Mouse (Mus musculus): ENCODE results near the gene Pafah1b3.

Pafah1b3 gene

DNA sequence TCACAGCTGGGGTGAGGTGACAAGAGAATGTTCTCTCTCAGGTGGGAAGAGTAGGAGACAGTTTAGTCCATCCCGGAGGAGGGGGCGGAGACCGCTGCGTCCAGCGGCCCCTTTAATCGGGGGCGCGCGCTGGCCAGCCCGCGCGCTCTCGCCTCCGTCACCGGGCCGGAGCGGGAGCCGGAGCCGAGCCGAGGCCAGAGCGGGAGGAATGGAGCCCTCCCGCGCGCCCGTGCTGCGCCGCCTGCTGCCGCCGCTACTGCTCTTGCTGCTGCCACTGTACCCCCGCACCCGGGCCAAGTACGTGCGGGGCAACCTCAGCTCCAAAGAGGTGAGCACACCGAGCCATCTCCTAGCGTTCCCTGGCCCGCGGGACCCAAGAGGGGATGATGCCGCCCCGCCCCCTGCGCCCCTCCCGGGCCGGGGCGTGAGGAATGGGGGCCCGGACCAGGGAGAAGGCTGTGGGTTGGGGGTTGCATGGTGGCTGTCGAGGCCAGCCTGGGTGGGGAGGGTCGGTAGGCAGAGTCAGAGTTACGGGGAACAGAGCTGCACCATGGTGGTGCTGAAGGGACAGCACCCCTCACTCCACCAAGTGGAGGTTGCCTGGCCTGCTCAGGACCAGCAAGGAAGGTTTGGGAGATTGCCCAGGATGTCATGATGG, 8.3 kb upstream of the Pafah1b3 start, which contains the start of gene Tmem145:
Gene Tmem145 (plus strand): TSS at position 151 of the 658 bp plus-strand sequence.
- peak; percentile 92 for DNase-seq (ENCODE audit: low spot score)

DNA sequence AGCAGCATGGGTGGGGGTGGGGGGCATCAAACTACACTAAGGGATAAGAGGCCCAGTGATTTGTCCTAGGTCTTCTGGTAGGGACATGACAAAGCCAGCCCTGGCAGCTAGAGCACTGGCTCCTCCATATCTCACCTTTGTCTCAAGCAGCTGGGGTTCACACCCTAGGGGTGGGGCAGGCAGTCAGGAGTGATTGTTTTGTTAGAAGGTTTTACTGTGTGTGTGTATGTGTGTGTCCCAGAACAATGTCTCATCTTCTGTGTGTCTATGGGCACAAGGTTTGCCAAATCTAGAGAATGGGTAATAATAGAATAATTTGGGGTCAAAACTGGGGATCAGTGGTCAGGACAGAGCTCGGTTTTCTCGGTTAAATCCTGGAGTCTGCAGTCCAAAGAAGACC, 7.7 kb upstream of the Pafah1b3 start:
- DNase-seq (ENCODE audit: low spot score) = no peak

DNA sequence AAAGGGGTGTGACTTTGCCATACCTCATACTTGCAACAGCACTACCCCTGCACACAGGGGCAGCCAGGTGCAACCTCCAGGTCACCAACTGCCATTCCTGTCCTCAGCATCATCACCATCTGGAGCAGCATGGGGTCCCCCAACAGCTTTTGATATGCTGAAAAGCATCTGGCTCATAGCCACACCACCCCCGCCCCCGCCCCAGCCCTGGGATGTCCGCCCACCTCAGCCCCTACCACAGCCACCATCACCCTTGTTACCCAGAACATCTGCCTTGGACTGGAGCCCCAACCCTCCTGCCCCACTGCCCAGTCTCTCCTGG, 5.9 kb upstream of the Pafah1b3 start:
- DNase-seq (ENCODE audit: low spot score) = no peak

DNA sequence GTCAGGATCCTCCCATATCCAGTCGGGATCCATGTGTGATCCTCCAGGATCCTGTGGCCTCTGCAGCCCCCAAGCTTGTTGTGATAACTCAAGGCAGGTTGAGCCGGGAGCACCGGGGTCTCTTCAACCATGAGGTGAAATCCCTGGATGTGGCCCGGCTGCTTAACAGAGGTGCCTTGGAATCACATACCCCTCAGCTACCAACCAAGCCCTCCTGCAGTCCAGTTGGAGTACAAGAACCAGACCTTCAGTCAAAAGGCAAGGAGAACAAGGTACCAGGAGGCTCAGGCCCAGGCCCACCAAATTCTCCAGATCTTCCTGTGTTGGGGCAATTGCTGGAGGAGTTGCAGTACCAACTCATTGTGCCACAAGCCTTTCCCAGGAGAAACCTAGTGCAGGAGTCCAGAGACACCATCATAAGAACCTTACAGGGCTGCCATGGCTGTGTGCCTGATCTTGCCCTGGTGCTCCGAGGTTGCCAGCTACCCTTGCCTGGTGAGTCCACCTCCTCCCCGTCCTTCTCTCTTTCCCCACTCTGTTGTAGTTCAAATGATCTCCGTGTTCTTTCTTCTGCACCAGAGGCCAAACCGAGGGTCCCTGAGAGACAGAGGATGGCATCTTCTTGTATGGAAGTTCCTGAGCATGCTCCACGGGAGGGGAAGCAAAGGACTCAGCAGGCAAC, 5.4 kb upstream of the Pafah1b3 start:
- DNase-seq (ENCODE audit: low spot score) = no peak

DNA sequence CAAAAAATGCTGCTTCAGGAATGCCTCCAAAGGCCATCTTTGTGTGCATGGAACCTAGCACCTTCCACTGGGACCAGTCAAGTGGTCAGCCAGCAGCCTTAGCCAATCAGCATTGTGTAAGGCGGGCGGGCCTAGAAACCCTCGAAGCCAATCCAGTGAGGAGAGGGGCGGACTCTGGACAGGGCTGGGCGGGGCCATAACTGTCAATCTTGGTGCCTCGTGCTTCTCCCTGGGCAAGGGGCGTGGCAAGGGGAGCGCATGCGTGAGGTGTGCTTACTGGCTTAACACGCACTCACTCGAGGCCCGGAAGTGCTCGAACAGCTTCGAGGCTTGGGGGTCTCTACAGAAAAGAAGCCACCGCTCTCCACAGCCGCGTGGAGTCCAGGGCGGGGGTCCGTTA, 3.3 kb upstream of the Pafah1b3 start, which contains the start of gene Prr19:
Gene Prr19 (plus strand): TSS at position 349 of the 400 bp plus-strand sequence.
- DNase-seq (ENCODE audit: low spot score) = peak; percentile 88

DNA sequence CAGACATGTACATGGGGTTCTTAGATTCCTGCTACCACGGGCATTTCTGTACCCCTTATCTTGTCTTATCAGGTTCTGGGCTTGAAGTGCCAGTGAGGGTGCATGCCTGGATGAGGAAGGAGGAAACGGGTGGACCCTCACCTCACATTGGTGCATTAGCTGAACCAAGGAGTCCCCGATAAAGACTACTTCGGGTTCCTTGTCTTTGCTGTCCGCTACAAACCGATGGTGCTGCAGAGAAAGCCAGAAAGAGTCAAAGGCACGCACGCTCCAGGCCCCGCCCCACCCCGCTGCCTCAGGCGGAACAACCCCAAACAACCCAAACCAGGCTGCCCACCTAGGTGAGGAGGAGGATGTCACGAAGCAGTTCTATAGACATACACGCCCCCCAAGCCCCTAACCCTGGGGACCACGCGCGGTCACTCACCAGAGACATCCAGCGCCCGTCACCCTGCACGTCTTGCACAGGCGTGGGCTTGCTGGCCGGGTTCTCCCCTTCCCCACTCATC, 787 bp downstream of the Pafah1b3 start:
- peak; percentile 58 for DNase-seq (ENCODE audit: low spot score)

DNA sequence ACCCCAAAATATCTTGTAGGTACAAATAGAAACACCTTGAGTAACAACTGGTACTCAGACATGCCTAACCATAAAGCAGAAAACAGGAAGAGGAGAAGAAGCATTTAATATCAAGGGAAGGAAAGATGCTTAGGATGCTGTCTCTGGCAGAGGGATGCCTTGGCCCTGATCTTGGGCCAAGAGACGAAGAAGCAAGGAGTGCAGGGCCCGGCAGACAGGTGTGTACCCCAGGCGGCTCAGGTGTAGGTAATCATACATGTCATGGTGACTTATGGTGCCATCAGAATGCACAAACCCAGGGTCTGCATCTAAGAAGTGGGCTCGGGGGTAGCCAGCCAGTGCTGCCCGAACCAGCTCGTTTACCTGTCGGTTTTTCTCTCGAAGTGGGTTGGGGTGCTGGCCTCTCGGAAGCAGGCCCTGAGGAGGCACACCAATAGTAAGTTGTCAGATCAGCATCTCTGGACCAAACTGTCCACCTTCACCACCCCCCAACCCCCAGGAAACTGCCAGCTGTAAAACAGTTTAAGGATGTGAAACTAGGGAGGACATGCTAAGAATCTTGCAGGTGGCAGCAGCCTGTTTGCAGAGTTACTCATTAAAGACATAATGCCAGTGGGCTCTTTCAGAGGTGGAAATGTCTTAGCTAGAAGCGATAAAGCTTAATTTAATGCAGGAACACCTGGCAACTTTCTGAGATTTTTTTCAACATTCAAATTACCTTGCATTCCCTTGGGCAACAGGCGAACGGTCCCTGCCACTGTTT, 2.6 kb downstream of the Pafah1b3 start:
- no peak for DNase-seq (ENCODE audit: low spot score)

DNA sequence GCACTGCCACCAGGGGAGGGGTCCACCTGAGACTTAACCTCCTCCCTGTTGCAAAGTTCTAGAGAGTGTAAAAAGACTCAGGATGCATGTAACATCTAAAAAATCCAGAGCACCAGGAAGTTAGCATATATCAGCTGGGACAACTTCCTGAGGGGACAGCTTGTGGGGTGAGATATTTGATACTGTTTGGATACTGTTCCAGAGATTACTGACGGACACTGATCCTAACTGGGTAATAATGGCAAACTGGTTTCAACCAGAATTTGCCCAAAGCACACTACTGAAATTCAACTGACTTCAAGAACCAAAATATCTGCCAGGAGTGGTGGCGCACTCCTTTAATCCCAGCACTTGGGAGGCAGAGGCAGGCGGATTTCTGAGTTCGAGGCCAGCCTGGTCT, 3.3 kb downstream of the Pafah1b3 start:
- no peak for DNase-seq (ENCODE audit: low spot score)

DNA sequence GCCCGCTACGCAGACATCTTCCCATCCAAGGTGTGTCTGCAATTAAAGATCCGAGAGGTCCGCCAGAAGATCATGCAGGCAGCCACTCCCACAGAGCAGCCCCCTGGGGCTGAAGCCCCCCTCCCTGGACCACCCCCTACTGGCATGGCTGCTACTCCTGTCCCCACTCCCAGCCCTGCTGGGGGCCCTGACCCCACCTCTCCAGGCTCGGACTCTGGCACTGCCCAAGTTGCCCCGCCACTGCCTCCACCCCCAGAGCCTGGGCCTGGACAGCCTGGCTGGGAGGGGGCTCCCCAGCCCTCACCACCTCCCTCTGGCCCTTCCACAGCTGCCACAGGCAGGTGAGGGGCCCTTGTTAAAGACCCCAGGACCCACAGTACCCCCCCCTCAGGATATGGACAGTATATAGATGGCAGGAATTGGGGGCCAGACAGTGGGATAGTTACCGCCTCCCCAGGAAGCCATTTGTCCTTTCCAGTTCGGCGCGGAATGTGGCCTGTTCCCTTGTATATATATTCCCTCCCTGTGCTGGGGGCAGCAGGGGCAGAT, 4.5 kb downstream of the Pafah1b3 start:
- DNase-seq (ENCODE audit: low spot score) = no peak

DNA sequence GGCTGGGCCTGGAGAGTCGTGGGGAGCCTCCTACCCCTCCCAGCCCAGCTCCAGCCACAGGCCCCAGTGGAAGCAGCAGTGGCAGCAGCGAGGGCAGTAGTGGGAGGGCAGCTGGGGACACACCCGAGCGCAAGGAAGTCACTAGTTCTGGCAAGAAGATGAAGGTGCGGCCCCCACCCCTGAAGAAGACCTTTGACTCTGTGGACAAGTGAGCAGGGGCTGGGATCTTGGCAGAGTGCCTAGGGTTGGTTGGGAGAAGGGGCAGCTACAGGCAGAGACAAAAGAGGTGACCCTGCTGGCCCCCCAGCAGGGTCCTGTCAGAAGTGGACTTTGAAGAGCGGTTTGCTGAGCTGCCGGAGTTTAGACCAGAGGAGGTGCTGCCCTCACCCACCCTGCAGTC, 5.7 kb downstream of the Pafah1b3 start:
- DNase-seq (ENCODE audit: low spot score) = no peak

DNA sequence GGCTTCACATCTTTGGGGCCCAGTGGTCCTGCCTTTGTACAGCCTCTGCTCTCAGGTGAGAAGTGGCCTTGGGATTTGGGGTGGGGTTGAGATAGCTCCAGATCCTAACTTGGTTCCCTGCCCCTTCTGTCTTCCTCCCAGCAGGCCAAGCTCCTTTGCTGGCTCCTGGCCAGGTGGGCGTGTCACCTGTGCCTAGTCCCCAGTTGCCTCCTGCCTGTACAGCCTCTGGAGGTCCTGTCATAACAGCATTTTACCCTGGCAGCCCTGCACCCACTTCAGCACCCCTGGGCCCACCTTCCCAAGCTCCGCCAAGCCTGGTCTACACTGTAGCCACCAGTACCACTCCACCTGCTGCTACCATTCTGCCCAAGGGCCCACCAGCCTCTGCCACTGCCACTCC, 6.9 kb downstream of the Pafah1b3 start:
- DNase-seq (ENCODE audit: low spot score) = no peak

DNA sequence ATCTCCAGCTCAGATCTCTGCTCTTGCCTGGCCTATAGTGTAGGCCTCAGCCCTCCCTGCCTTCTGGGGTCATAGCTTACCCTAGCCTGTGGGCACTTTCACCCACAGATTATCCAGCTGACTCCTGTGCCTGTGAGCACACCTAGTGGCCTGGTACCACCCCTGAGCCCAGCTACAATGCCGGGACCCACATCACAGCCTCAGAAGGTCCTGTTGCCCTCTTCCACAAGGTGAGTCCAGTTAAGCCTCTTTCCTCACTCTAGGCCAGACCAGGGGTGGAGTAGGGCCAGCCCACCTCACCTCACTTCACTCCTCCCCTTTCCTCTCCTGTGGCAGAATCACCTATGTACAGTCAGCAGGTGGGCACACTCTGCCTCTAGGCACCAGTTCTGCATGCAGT, 7.3 kb downstream of the Pafah1b3 start:
- no peak for DNase-seq (ENCODE audit: low spot score)

DNA sequence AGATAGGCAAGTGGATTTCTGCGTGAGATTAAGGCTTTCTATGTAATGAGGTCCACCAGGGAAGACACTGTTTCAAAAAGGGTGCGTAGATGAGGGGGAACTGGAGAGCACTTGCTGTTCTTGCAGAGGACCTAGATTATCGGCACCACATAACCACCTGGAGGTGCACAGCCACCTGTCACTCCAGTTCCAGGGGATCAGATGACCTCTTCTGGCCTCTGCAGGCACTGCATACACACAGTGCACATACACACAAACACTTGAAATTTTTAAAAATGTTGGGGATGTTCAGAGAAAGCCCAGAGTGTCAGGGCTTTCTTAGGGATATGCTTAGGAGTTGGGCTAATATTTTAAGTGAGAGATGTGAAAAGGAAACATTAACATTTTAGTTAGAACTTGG, 7.9 kb downstream of the Pafah1b3 start:
- DNase-seq (ENCODE audit: low spot score) = no peak

DNA sequence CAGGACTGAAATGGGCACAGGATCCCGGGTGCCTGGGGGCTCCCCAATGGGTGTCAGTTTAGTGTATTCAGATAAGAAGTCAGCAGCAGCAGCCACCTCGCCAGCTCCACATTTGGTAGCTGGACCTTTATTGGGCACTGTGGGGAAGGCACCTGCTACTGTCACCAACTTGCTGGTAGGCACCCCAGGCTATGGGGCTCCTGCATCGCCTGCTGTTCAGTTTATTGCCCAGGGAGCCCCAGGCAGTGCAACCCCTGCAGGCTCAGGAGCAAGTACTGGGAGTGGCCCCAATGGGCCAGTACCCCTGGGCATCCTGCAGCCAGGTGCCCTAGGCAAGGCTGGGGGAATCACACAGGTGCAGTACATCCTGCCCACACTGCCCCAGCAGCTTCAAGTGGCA, 9.1 kb downstream of the Pafah1b3 start:
- DNase-seq (ENCODE audit: low spot score) = no peak

DNA sequence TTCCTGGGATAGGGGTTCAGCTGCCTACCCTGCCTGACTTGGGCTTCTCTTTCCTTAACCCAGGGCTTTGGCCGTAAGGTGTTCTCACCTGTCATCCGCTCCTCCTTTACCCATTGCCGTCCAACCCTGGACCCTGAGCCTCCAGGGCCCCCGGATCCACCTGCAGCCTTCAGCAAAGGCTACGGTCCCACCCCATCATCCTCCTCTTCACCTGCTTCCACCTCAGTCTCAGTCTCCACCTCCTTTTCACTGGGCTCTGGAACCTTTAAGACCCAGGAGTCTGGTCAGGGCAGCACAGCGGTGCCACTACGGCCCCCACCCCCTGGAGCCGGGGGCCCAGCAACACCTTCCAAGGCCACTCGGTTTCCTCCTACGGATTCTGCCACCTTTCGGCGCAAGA, 9.8 kb downstream of the Pafah1b3 start:
- no peak for DNase-seq (ENCODE audit: low spot score)

DNA sequence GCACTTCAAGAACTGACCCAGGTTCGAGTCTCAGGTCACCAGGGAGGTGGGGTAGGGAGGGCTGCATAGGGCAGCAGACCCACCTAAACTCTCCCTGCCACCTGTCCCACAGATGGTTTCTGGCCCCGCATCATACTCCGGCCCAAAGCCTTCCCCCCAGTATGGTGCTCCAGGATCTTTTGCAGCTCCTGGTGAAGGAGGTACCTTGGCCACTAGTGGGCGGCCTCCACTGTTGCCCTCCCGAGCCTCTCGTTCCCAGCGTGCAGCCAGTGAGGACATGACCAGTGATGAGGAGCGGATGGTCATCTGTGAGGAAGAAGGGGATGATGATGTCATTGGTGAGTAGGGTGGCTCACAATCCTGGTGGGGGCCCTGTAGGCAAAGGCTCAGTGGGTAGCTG, 10.8 kb downstream of the Pafah1b3 start:
- no peak for DNase-seq (ENCODE audit: low spot score)

DNA sequence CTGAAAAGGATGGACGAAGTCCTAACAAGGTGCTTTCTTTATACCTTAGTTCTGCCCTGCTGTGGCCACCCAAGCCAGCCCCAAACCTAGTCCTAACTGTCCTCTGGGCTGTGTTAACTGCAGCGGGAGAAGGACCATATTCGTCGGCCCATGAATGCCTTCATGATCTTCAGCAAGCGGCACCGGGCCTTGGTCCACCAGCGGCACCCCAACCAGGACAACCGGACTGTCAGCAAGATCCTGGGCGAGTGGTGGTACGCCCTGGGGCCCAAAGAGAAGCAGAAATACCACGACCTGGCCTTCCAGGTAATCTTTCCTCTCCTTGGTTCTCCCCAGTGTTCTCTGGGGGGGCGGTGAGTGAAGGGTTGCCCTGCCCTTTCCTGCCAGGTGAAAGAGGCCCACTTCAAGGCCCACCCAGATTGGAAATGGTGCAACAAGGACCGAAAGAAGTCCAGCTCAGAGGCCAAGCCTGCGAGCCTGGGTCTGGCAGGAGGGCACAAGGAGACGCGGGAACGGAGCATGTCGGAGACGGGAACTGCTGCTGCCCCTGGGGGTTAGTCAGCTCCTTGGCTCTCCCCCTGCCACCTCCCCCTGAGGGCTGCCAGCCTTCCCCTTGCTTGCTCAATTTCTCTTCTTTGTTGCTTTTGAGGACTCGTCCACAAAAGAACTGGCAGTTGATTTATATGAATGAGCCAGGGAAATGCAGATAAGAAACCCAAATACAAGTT, 12.1 kb downstream of the Pafah1b3 start:
- no peak for DNase-seq (ENCODE audit: low spot score)

DNA sequence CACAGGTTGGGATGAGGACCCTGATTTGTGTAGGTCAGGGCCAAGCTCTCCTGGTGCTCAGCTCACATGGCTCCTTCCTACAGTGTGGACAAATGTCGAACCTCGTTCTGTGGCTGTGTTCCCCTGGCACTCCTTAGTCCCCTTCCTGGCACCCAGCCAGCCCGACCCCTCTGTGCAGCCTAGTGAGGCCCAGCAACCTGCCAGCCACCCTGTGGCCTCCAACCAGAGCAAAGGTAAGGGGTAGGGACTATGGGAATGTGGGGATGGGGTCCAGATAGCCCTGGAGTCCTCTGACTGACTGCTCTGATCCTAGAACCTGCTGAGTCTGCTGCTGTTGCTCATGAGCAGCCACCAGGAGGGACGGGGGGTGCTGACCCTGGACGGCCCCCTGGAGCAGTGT, 13.0 kb downstream of the Pafah1b3 start:
- no peak for DNase-seq (ENCODE audit: low spot score)

DNA sequence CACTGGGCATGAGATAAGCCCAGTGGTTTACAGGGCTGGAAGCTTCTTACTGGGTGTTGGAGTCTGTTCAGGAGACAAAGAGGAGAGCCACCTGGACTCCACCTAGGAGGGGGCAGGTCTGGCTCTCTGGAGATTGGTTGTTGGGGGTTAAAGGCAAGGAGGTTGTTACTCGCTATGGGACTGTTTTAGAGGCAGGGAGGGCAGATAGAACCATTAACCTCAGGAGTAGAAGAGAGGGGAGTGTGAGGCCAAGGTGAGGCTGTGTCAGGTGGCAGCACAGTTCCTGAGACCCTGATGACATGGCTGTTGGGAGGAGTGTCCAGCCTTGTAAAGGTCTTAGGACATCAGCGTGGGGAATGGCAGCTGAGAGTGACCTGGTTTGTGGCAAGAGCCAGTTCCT, 13.6 kb downstream of the Pafah1b3 start:
- no peak for DNase-seq (ENCODE audit: low spot score)

DNA sequence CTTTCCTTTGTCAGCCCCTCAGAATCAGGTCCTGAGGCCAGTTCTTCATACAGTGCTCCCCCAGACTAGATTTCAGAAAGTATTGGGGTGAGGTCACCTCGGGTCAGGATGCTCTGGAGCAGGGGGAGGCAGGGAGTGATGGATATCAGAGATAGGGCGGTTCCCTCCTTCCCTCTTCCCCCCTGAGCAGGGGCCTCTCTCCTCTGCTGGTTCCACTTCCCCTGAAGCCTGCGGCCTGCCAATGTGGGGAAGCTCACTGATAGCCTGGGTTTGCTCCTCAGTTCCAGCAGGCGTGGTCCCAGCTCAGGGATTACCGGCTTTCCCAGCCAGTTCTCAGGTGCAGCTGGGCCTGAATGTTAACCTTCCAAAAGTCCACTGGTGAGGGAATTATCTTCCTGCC, 14.1 kb downstream of the Pafah1b3 start:
- DNase-seq (ENCODE audit: low spot score) = no peak

DNA sequence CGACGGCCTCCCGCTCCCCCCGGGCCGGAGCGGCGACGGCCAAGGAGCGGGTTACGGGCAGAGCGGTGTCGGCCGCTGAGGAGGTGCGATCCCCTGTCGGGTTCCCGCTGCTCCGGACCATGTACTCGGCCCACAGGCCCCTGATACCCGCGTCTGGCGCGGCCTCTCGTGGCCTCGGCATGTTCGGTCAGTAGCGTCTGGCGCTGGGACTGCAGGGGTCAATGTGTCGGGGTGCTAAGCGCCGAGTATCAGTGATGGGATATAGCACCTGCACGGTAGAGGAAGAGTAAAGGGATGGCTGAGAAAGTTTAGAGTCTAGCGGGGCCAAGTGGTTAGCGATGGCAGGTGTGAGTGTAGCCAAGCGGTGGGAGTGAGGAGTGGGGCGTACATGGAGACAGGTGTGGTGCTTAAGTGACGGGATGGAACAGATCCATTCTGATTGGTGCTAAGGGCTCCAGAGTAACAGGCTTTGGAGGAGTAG, 15.0 kb downstream of the Pafah1b3 start:
- peak; percentile 67 for DNase-seq (ENCODE audit: low spot score)

All from embryo, embryonic 10 days (tissue).